Mouse (Mus musculus) 416B (cell line): ENCODE data around the gene Ring1.

Source experiments
- DNase-seq: peaks from one replicate; pipeline ENCODE4 v3.0.0; 2011; ENCODE audit warnings: low read depth

Ring1 gene

GRCm38 (mm10) chr17:33994959-33995358 lies 29.5 kb downstream of the Ring1 start:
- no peak for DNase-seq

GRCm38 (mm10) chr17:33991788-33992664 lies 32.5 kb downstream of the Ring1 start:
- DNase-seq = peak; percentile 88

- peak; percentile 42 for DNase-seq
Observed at GRCm38 (mm10) chr17:33982136-33982535, 42.3 kb downstream of the Ring1 start.

- peak; percentile 92 for DNase-seq
Observed at GRCm38 (mm10) chr17:33981192-33981909, 43.1 kb downstream of the Ring1 start.

- peak; percentile 42 for DNase-seq
Observed at GRCm38 (mm10) chr17:33980181-33981035, 44.1 kb downstream of the Ring1 start.

- DNase-seq = no peak
Observed at GRCm38 (mm10) chr17:33979512-33980050, 44.9 kb downstream of the Ring1 start.

GRCm38 (mm10) chr17:33978631-33979031 lies 45.8 kb downstream of the Ring1 start:
- DNase-seq = peak; percentile 89

GRCm38 (mm10) chr17:33977861-33978557 lies 46.5 kb downstream of the Ring1 start:
- no peak for DNase-seq

GRCm38 (mm10) chr17:33973572-33973971 lies 50.9 kb downstream of the Ring1 start:
- DNase-seq = no peak

- DNase-seq = peak; percentile 62
Observed at GRCm38 (mm10) chr17:33972691-33973090, 51.8 kb downstream of the Ring1 start.
